Mouse (Mus musculus): ENCODE measurements at regions not wholly inside any gene's neighbourhood (a gene's known extent, or its start where the extent isn't known, plus 50 kb on each side); places are given as distances from the start of the nearest gene placed in this dataset.
A peak's percentile ranks its signal among the peaks of the same experiment; 100 is the strongest.

DNA sequence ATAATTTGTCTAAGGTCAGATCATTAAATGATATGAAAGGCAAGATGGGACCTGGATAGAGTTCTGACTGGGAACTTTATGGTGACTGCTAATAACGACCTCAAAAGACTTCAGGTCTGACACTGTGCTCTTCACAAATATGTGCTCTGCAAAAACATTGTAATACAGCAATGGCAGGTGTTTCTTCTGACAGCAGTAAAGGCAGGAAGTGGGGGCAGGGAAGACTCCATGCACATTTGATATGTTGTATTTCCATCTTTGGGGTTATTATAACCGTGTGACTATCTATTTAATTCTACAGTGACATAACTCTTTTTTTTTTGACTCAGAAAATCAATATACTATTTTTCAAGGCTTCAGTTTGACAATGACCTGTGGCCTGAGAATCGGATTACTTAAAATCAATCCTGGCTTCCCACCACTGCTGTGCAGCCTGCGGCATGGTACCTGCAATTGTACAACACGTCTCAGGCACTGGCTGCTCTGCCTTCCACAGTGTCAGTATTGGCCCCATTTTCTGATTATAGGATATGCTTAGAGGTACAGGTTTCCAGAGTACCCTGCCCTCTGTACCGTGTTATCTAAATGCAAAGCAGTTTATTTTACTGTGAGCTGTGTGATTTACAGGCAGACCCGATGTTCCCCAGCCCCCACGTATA, 139.4 kb downstream of the Klf6 start:
- no peaks in the 10 kb centered on the region for H3K4me1 ChIP-seq (replicated peaks; ENCODE audit: control insufficient read depth, insufficient read depth)
- H3K27ac ChIP-seq (replicated peaks), result no peak overlapping the region
- no peak for DNase-seq (ENCODE audit: low spot score)
- no peaks in the 10 kb centered on the region for H3K27me3 ChIP-seq (ENCODE audit: control insufficient read depth, insufficient read depth, low read length)
- no peak overlapping the region for H3K4me3 ChIP-seq (ENCODE audit: low read depth, low read length)
- no peak overlapping the region for H3K9ac ChIP-seq (ENCODE audit: low read length)
- H3K9me3 ChIP-seq (ENCODE audit: control insufficient read depth, low read length), result no peaks in the 10 kb centered on the region
- 54% methylated on average over 8 of the region's 8 CpGs for WGBS
- no peak overlapping the region for H3K4me2 ChIP-seq (replicated peaks; ENCODE audit: low read depth)
- no peaks in the 10 kb centered on the region for H3K36me3 ChIP-seq (ENCODE audit: control insufficient read depth, insufficient read depth, low read length)
- TF ChIP-seq EP300 (optimal IDR thresholded peaks at IDR 0.05) (no peak), CTCF (IDR thresholded peaks at IDR 0.05; ENCODE audit: low read depth) (no peak)
- no peak for ATAC-seq (ENCODE audit: low FRiP score, low TSS enrichment)

- Histone ChIP-seq H3K27me3 (ENCODE audit: control insufficient read depth, insufficient read depth, low read length) (no peaks in the 10 kb centered on the region), H3K4me3 (ENCODE audit: low read depth, low read length) (no peak overlapping the region), H3K36me3 (ENCODE audit: control insufficient read depth, insufficient read depth, low read length) (no peaks in the 10 kb centered on the region), H3K27ac (replicated peaks) (no peak overlapping the region), H3K4me2 (replicated peaks; ENCODE audit: low read depth) (no peak overlapping the region), H3K9ac (ENCODE audit: low read length) (no peak overlapping the region), H3K4me1 (replicated peaks; ENCODE audit: control insufficient read depth, insufficient read depth) (no peaks in the 10 kb centered on the region), H3K9me3 (ENCODE audit: control insufficient read depth, low read length) (no peaks in the 10 kb centered on the region)
- 60% methylated on average over 3 of the region's 3 CpGs for WGBS
- no peak for TF ChIP-seq CTCF (IDR thresholded peaks at IDR 0.05; ENCODE audit: low read depth)
- no peak for TF ChIP-seq EP300 (optimal IDR thresholded peaks at IDR 0.05)
- ATAC-seq (ENCODE audit: low FRiP score, low TSS enrichment) (no peak), DNase-seq (ENCODE audit: low spot score) (no peak)
These were observed 139.9 kb downstream of the Klf6 start for GRCm38 (mm10) chr13:6001218-6001564.

DNA sequence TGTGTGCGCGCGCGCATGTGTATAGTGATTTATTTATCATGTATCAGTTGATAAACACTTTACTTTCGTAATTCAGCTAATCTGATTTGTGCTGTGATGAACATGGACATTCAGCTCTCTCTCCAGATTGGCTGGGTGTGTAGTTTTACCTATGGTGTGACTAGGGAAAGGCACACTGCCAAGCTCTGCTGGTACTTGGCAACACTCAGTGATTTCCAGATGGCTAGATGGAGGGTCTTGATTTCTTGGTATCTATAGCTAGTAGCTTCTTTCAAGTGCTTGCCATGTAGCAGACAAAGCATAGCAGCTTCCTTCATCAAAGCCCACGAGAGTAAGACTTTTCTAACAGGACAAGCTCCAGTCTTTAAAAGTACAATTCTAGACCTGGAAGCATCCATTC, 144.6 kb downstream of the Klf6 start:
- H3K4me3 ChIP-seq (ENCODE audit: low read depth, low read length), result no peak overlapping the region
- no peak for DNase-seq (ENCODE audit: low spot score)

DNA sequence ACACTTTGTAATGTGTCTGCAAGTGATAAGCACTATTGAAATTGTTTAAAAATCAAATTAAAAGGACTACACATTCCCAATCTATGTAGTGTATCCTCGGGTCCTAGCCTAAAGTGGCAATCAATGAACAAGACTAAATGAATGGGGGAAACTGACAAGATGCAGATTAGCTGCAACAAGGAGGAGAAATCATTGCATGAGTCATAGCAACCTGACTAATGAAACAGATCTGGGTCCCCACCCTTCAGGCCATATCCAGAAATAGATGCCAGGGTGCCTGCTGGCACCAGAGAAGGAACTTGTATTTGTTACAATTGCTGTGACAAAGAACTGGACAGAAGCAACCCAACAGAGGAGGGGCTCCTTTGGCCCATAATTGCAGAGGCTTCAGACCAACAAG, 148.4 kb downstream of the Klf6 start:
- Histone ChIP-seq H3K9me3 (ENCODE audit: control insufficient read depth, low read length) (no peaks in the 10 kb centered on the region), H3K36me3 (ENCODE audit: control insufficient read depth, insufficient read depth, low read length) (no peaks in the 10 kb centered on the region), H3K9ac (ENCODE audit: low read length) (no peak overlapping the region), H3K4me2 (replicated peaks; ENCODE audit: low read depth) (no peak overlapping the region), H3K4me1 (replicated peaks; ENCODE audit: control insufficient read depth, insufficient read depth) (no peaks in the 10 kb centered on the region), H3K4me3 (ENCODE audit: low read depth, low read length) (no peak overlapping the region), H3K27me3 (ENCODE audit: control insufficient read depth, insufficient read depth, low read length) (no peaks in the 10 kb centered on the region), H3K27ac (replicated peaks) (peak overlapping the region; percentile 20; the same call in 1 of the 2 replicates)
- ATAC-seq (ENCODE audit: low FRiP score, low TSS enrichment) (peak; percentile 79; the same call in 1 of the 2 replicates), DNase-seq (ENCODE audit: low spot score) (peak; percentile 33)
- 45% methylated on average over 1 of the region's 1 CpGs for WGBS
- TF ChIP-seq CTCF (IDR thresholded peaks at IDR 0.05; ENCODE audit: low read depth) (no peak), EP300 (optimal IDR thresholded peaks at IDR 0.05) (no peak)

More for the DNA sequence above, 144.6 kb downstream of the Klf6 start:
- no peak for ATAC-seq (ENCODE audit: low FRiP score, low TSS enrichment)
- TF ChIP-seq CTCF (IDR thresholded peaks at IDR 0.05; ENCODE audit: low read depth) (no peak), EP300 (optimal IDR thresholded peaks at IDR 0.05) (no peak)
- no peaks in the 10 kb centered on the region for H3K9me3 ChIP-seq (ENCODE audit: control insufficient read depth, low read length)
- H3K9ac ChIP-seq (ENCODE audit: low read length), result no peak overlapping the region
- H3K27me3 ChIP-seq (ENCODE audit: control insufficient read depth, insufficient read depth, low read length), result no peaks in the 10 kb centered on the region
- WGBS, result 90% methylated on average over 6 of the region's 6 CpGs
- no peak overlapping the region for H3K4me2 ChIP-seq (replicated peaks; ENCODE audit: low read depth)
- no peak overlapping the region for H3K27ac ChIP-seq (replicated peaks)
- no peaks in the 10 kb centered on the region for H3K4me1 ChIP-seq (replicated peaks; ENCODE audit: control insufficient read depth, insufficient read depth)
- no peaks in the 10 kb centered on the region for H3K36me3 ChIP-seq (ENCODE audit: control insufficient read depth, insufficient read depth, low read length)

GRCm38 (mm10) chr13:6027207-6027606, 165.9 kb downstream of the Klf6 start:
- TF ChIP-seq CTCF (IDR thresholded peaks at IDR 0.05; ENCODE audit: low read depth) (no peak), EP300 (optimal IDR thresholded peaks at IDR 0.05) (peak; percentile 65)
- H3K9me3 ChIP-seq (ENCODE audit: control insufficient read depth, low read length), result no peaks in the 10 kb centered on the region
- 37% methylated on average over 4 of the region's 4 CpGs for WGBS
- no peak overlapping the region for H3K9ac ChIP-seq (ENCODE audit: low read length)
- H3K27ac ChIP-seq (replicated peaks), result peak overlapping the region; percentile 59; the same call in 1 of the 2 replicates
- H3K27me3 ChIP-seq (ENCODE audit: control insufficient read depth, insufficient read depth, low read length), result no peaks in the 10 kb centered on the region
- no peak overlapping the region for H3K4me3 ChIP-seq (ENCODE audit: low read depth, low read length)
- no peaks in the 10 kb centered on the region for H3K4me1 ChIP-seq (replicated peaks; ENCODE audit: control insufficient read depth, insufficient read depth)
- no peaks in the 10 kb centered on the region for H3K36me3 ChIP-seq (ENCODE audit: control insufficient read depth, insufficient read depth, low read length)
- peak; percentile 72 for ATAC-seq (ENCODE audit: low FRiP score, low TSS enrichment)
- H3K4me2 ChIP-seq (replicated peaks; ENCODE audit: low read depth), result no peak overlapping the region
- no peak for DNase-seq (ENCODE audit: low spot score)

DNA sequence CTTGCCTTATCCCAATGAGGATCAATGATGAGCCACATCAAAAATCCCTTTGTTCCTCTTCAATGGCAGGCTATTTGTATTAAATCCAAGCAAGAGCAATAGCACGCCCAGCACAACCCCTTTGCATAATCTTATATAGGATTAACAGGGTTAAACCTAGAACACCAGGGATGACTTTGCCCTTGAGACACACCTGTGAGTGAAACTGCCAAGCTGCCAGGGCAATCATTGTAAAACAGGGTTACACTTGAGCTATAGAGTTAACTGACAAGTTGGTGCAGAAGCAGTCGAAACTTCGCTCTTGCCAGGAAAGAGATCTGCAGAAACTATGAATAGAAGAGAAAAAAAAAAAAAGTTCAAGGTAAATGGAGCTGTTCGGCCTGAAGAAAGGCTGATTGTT, 167.6 kb downstream of the Klf6 start:
- no peak for DNase-seq (ENCODE audit: low spot score)
- H3K36me3 ChIP-seq (ENCODE audit: control insufficient read depth, insufficient read depth, low read length), result no peaks in the 10 kb centered on the region
- H3K9ac ChIP-seq (ENCODE audit: low read length), result no peak overlapping the region
- H3K4me1 ChIP-seq (replicated peaks; ENCODE audit: control insufficient read depth, insufficient read depth), result no peaks in the 10 kb centered on the region
- 53% methylated on average over 4 of the region's 4 CpGs for WGBS
- H3K4me3 ChIP-seq (ENCODE audit: low read depth, low read length), result no peak overlapping the region
- peak; percentile 83 for TF ChIP-seq EP300 (optimal IDR thresholded peaks at IDR 0.05)
- TF ChIP-seq CTCF (IDR thresholded peaks at IDR 0.05; ENCODE audit: low read depth), result no peak
- no peaks in the 10 kb centered on the region for H3K9me3 ChIP-seq (ENCODE audit: control insufficient read depth, low read length)
- no peaks in the 10 kb centered on the region for H3K27me3 ChIP-seq (ENCODE audit: control insufficient read depth, insufficient read depth, low read length)
- peak; percentile 32 for ATAC-seq (ENCODE audit: low FRiP score, low TSS enrichment)
- H3K4me2 ChIP-seq (replicated peaks; ENCODE audit: low read depth), result no peak overlapping the region
- H3K27ac ChIP-seq (replicated peaks), result no peak overlapping the region; the same call in 1 of the 2 replicates
